Mouse (Mus musculus) forebrain, embryonic 16.5 days (tissue): Measurements from ENCODE around the gene Sox6. TPM values are rescaled to one million over a fixed set of nuclear protein-coding genes. Genes with fewer than 3 reads are reported as not detected.

Source experiments
- ATAC-seq: fragments of 200-750 bp; cut with Nextera tagmentation; 2 replicates; pipeline ENCODE4 v1.8.0; 2017; ENCODE audit warnings: mild to moderate bottlenecking, moderate library complexity
- H3K27ac ChIP-seq: fragments of 300-500 bp; sonication (generic); 2 replicates; pipeline ENCODE4 v1.5.1; 2014; ENCODE audit warnings: low read length, control low read depth
- H3K27me3 ChIP-seq: fragments of 300-500 bp; sonication (generic); replicated peaks from 2 replicates; pipeline ENCODE4 v1.6.1; 2014; ENCODE audit warnings: low read length; ENCODE audit not compliant: control insufficient read depth, insufficient read depth
- H3K36me3 ChIP-seq: fragments of 300-500 bp; sonication (generic); 2 replicates; pipeline ENCODE4 v1.6.1; 2014; ENCODE audit not compliant: control insufficient read depth, insufficient read depth
- H3K4me1 ChIP-seq: fragments of 300-500 bp; sonication (generic); replicated peaks from 2 replicates; pipeline ENCODE4 v1.6.1; 2014; ENCODE audit warnings: low read length; ENCODE audit not compliant: control insufficient read depth, insufficient read depth
- H3K4me2 ChIP-seq: fragments of 300-500 bp; sonication (generic); 2 replicates; pipeline ENCODE4 v1.6.1; 2014; ENCODE audit warnings: mild to moderate bottlenecking, low read length, control low read depth
- H3K4me3 ChIP-seq: fragments of 300-500 bp; sonication (generic); replicated peaks from 2 replicates; pipeline ENCODE4 v1.5.1; 2014; ENCODE audit warnings: mild to moderate bottlenecking, low read length, control low read depth
- H3K9ac ChIP-seq: fragments of 300-500 bp; sonication (generic); replicated peaks from 2 replicates; pipeline ENCODE4 v1.6.1; 2014; ENCODE audit warnings: low read depth, low read length, control low read depth
- H3K9me3 ChIP-seq: fragments of 300-500 bp; sonication (generic); 2 replicates; pipeline ENCODE4 v1.6.1; 2016; ENCODE audit warnings: low read length; ENCODE audit not compliant: control insufficient read depth
- WGBS: fragments of 180-500 bp; shearing (Covaris S2); extraction: QIAGEN DNeasy Blood & Tissue Kit; methylation state at CpG from one replicate; pipeline ENCODE4 v1.1.7; 2014; 5-methylcytosine and 5-hydroxymethylcytosine counted together
- polyA plus RNA-seq: library from polyadenylated mRNA; unstranded; fragments of >200 nt; fragmentation: Nextera tagmentation; extraction: Ambion mirVana; gene quantifications from 2 replicates; pipeline ENCODE4 v1.2.1, GENCODE M21; 2015

Gene Sox6
- polyA plus RNA-seq, 1 experiment from 2014 or later: 96.5 TPM

GRCm38 (mm10) chr7:115476881-115477665, 561.5 kb downstream of the Sox6 start:
- no peak for ATAC-seq
- H3K9ac ChIP-seq: no peak overlapping the region
- no peaks in the 10 kb centered on the region for H3K36me3 ChIP-seq
- no peaks in the 10 kb centered on the region for H3K9me3 ChIP-seq
- no peak overlapping the region for H3K27ac ChIP-seq
- H3K4me1 ChIP-seq: no peaks in the 10 kb centered on the region; the same call in 1 of the 2 replicates
- H3K4me2 ChIP-seq: no peak overlapping the region
- no peaks in the 10 kb centered on the region for H3K27me3 ChIP-seq
- WGBS: 65% methylated on average over 13 of the region's 13 CpGs
- H3K4me3 ChIP-seq: no peak overlapping the region

GRCm38 (mm10) chr7:115475176-115475575, 563.4 kb downstream of the Sox6 start:
- Histone ChIP-seq H3K9ac (no peak overlapping the region), H3K4me3 (no peak overlapping the region), H3K36me3 (no peaks in the 10 kb centered on the region), H3K9me3 (no peaks in the 10 kb centered on the region), H3K4me2 (no peak overlapping the region), H3K27ac (no peak overlapping the region), H3K27me3 (no peaks in the 10 kb centered on the region), H3K4me1 (no peaks in the 10 kb centered on the region; the same call in 1 of the 2 replicates)
- no peak for ATAC-seq
- 90% methylated on average over 6 of the region's 6 CpGs for WGBS

- no peak overlapping the region for H3K4me2 ChIP-seq
- 83% methylated on average over 9 of the region's 9 CpGs for WGBS
- ATAC-seq: no peak
- no peaks in the 10 kb centered on the region for H3K9me3 ChIP-seq
- H3K4me1 ChIP-seq: no peaks in the 10 kb centered on the region; the same call in 1 of the 2 replicates
- H3K27me3 ChIP-seq: no peaks in the 10 kb centered on the region
- no peak overlapping the region for H3K4me3 ChIP-seq
- no peak overlapping the region for H3K9ac ChIP-seq
- H3K36me3 ChIP-seq: no peaks in the 10 kb centered on the region
- H3K27ac ChIP-seq: no peak overlapping the region
Measured at GRCm38 (mm10) chr7:115474115-115474514, 564.5 kb downstream of the Sox6 start.

- no peaks in the 10 kb centered on the region for H3K9me3 ChIP-seq
- H3K36me3 ChIP-seq: no peaks in the 10 kb centered on the region
- H3K9ac ChIP-seq: no peak overlapping the region
- 91% methylated on average over 3 of the region's 3 CpGs for WGBS
- no peak overlapping the region for H3K4me2 ChIP-seq
- H3K27me3 ChIP-seq: no peaks in the 10 kb centered on the region
- no peaks in the 10 kb centered on the region; the same call in 1 of the 2 replicates for H3K4me1 ChIP-seq
- no peak for ATAC-seq
- H3K27ac ChIP-seq: no peak overlapping the region
- H3K4me3 ChIP-seq: no peak overlapping the region
Measured at GRCm38 (mm10) chr7:115472850-115473249, 565.7 kb downstream of the Sox6 start.

GRCm38 (mm10) chr7:115471521-115471920, 567.1 kb downstream of the Sox6 start:
- no peak for ATAC-seq
- Histone ChIP-seq H3K9ac (no peak overlapping the region), H3K9me3 (no peaks in the 10 kb centered on the region), H3K36me3 (no peaks in the 10 kb centered on the region), H3K4me2 (no peak overlapping the region), H3K4me3 (no peak overlapping the region), H3K4me1 (no peaks in the 10 kb centered on the region), H3K27ac (no peak overlapping the region), H3K27me3 (no peaks in the 10 kb centered on the region)
- 52% methylated on average over 3 of the region's 3 CpGs for WGBS

- Histone ChIP-seq H3K4me1 (no peaks in the 10 kb centered on the region), H3K36me3 (no peaks in the 10 kb centered on the region), H3K9me3 (no peaks in the 10 kb centered on the region), H3K4me3 (no peak overlapping the region), H3K4me2 (no peak overlapping the region), H3K9ac (no peak overlapping the region), H3K27me3 (no peaks in the 10 kb centered on the region), H3K27ac (no peak overlapping the region)
- no peak for ATAC-seq
- WGBS: 78% methylated on average over 6 of the region's 6 CpGs
Measured at GRCm38 (mm10) chr7:115466811-115467210, 571.8 kb downstream of the Sox6 start.

GRCm38 (mm10) chr7:115463367-115463766, 575.2 kb downstream of the Sox6 start:
- no peaks in the 10 kb centered on the region for H3K4me1 ChIP-seq
- H3K9ac ChIP-seq: no peak overlapping the region
- no peaks in the 10 kb centered on the region for H3K9me3 ChIP-seq
- no peak for ATAC-seq
- H3K36me3 ChIP-seq: no peaks in the 10 kb centered on the region
- H3K4me2 ChIP-seq: no peak overlapping the region
- H3K27ac ChIP-seq: no peak overlapping the region
- no peaks in the 10 kb centered on the region for H3K27me3 ChIP-seq
- H3K4me3 ChIP-seq: no peak overlapping the region
- 90% methylated on average over 2 of the region's 2 CpGs for WGBS

- H3K9ac ChIP-seq: no peak overlapping the region
- H3K4me3 ChIP-seq: no peak overlapping the region
- no peak overlapping the region for H3K4me2 ChIP-seq
- 73% methylated on average over 4 of the region's 4 CpGs for WGBS
- ATAC-seq: no peak
- H3K27me3 ChIP-seq: no peaks in the 10 kb centered on the region
- no peaks in the 10 kb centered on the region for H3K36me3 ChIP-seq
- H3K9me3 ChIP-seq: no peaks in the 10 kb centered on the region
- H3K4me1 ChIP-seq: no peaks in the 10 kb centered on the region
- H3K27ac ChIP-seq: no peak overlapping the region
Measured at GRCm38 (mm10) chr7:115462276-115462675, 576.3 kb downstream of the Sox6 start.

GRCm38 (mm10) chr7:115454988-115455387, 583.6 kb downstream of the Sox6 start:
- no peak for ATAC-seq
- H3K9me3 ChIP-seq: no peaks in the 10 kb centered on the region
- 89% methylated on average over 5 of the region's 5 CpGs for WGBS

More at GRCm38 (mm10) chr7:115454988-115455387, 583.6 kb downstream of the Sox6 start:
- Histone ChIP-seq H3K27me3 (no peaks in the 10 kb centered on the region), H3K4me3 (no peak overlapping the region), H3K4me1 (peaks cover 9% of the 10 kb centered on the region), H3K4me2 (no peak overlapping the region), H3K36me3 (no peaks in the 10 kb centered on the region), H3K9ac (no peak overlapping the region), H3K27ac (no peak overlapping the region)
